Mouse (Mus musculus): ENCODE results near the gene Cd24a. TPM values are rescaled to one million over a fixed set of nuclear protein-coding genes. Genes with fewer than 3 reads are reported as not detected.

Cd24a gene
- 790 and 1,396 TPM in 2 replicates for polyA plus RNA-seq (2011; ENCODE audit: insufficient read depth, insufficient read length, low replicate concordance, missing spikeins)

DNA sequence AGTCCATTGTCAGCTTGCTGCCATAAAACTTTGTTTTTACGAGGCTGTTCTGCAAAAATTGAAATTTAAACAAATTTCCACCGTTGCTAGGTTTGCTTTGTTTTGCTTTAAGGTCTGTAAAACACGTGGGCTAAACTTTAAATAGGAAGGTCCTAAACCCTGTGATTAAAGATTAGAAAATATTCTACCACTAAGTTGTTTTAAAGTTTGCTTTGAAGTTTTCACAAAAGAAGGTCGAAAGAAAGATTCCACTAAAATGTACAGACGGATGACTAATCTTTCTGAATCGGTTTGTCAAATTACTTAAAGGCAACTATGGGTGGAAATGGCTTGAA lies at the start of gene Cd24a:
Cd24a (plus strand) TSS at position 288 of the 335 bp plus-strand sequence.
- Histone ChIP-seq H3K27ac (ENCODE audit: control insufficient read depth, insufficient read depth, low read depth, low read length, poor library complexity) (peak within 1 kb of the TSS; percentile 99), H3K4me3 (replicated peaks; ENCODE audit: control insufficient read depth, low read depth, low read length) (peak within 1 kb of the TSS; percentile 86), H3K4me1 (ENCODE audit: control insufficient read depth, insufficient read depth, low read length) (peaks cover 6% of the 10 kb centered on the region; the same call in 1 of the 2 replicates)
- TF ChIP-seq POLR2A (IDR thresholded peaks at IDR 0.05; ENCODE audit: borderline replicate concordance, control insufficient read depth, low read depth, low read length) (no peak), CTCF (IDR thresholded peaks at IDR 0.05; ENCODE audit: control insufficient read depth, insufficient read depth, low read length) (no peak)
- WGBS, result under 1% methylated on average over 6 of the region's 6 CpGs

DNA sequence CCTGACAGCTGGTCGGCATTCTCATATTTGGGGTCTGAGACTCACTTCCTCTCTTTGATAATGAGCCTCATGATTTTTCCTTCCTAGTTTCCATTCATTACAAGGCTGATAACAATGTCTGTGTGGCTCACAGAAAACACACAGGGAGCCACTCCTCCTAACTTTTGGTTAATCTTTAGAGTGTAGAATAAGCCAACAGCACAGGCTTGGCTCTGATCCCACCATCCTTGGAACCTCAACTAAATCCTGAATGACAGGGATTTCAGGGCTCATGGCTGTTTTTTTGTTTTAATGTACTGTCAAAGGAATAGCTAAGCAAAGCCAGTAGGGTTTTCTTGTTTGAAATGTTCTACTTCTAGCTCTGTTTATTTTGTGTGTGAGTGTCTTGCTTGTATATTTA lies 43.7 kb upstream of the Cd24a start:
- TF ChIP-seq POLR2A (IDR thresholded peaks at IDR 0.05; ENCODE audit: borderline replicate concordance, control insufficient read depth, low read depth, low read length), result no peak
- TF ChIP-seq CTCF (IDR thresholded peaks at IDR 0.05; ENCODE audit: control insufficient read depth, insufficient read depth, low read length), result no peak
- Histone ChIP-seq H3K4me1 (ENCODE audit: control insufficient read depth, insufficient read depth, low read length) (peaks cover 1% of the 10 kb centered on the region; the same call in 1 of the 2 replicates), H3K27ac (ENCODE audit: control insufficient read depth, insufficient read depth, low read depth, low read length, poor library complexity) (no peak overlapping the region), H3K4me3 (replicated peaks; ENCODE audit: control insufficient read depth, low read depth, low read length) (no peak overlapping the region)
- 29% methylated on average over 1 of the region's 1 CpGs for WGBS

DNA sequence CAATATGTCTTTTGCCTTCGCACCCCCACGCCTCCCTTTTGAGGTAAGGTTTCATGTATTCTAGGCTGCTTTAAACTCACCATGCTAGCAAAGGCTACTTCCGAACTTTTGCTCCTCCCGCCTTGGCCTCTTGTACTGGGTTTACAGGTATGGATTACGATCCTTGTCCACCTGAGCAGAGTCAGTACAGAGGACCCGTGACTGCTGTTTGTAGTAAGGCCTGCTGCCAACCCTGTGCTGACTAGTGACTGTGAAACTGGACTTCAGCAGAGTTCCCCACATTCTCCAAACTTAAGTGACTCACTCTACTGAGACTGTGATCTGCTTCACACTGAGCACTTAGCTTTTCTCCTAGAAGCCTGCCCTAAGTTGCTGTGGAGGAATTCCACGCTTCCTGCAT lies 40.4 kb upstream of the Cd24a start:
- TF ChIP-seq POLR2A (IDR thresholded peaks at IDR 0.05; ENCODE audit: borderline replicate concordance, control insufficient read depth, low read depth, low read length) (no peak), CTCF (IDR thresholded peaks at IDR 0.05; ENCODE audit: control insufficient read depth, insufficient read depth, low read length) (no peak)
- H3K4me1 ChIP-seq (ENCODE audit: control insufficient read depth, insufficient read depth, low read length), result peaks cover 1% of the 10 kb centered on the region; the same call in 1 of the 2 replicates
- no peak overlapping the region for H3K27ac ChIP-seq (ENCODE audit: control insufficient read depth, insufficient read depth, low read depth, low read length, poor library complexity)
- 91% methylated on average over 7 of the region's 7 CpGs for WGBS
- H3K4me3 ChIP-seq (replicated peaks; ENCODE audit: control insufficient read depth, low read depth, low read length), result no peak overlapping the region

DNA sequence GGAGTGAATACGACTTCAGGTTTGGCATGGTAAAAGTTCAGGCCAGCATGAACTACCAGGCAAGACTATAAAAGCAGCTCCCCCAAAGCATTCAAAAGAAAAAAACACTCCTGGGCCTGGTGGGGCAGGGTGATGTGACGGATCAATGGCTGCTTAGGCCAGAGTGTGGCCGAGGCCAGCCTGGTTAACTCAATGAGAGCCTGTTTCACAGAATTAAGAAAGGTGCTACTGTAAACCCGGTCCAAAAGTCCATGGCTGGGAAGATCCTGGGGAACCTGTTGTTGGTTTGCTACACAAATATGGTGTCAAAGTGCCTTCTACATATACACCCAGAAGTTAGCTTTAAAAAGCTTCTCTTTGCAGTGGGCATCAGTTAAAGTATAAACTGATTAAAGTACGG lies 39.3 kb upstream of the Cd24a start:
- 85% methylated on average over 5 of the region's 5 CpGs for WGBS
- peaks cover 1% of the 10 kb centered on the region; the same call in 1 of the 2 replicates for H3K4me1 ChIP-seq (ENCODE audit: control insufficient read depth, insufficient read depth, low read length)
- no peak overlapping the region for H3K27ac ChIP-seq (ENCODE audit: control insufficient read depth, insufficient read depth, low read depth, low read length, poor library complexity)
- TF ChIP-seq POLR2A (IDR thresholded peaks at IDR 0.05; ENCODE audit: borderline replicate concordance, control insufficient read depth, low read depth, low read length), result no peak
- no peak for TF ChIP-seq CTCF (IDR thresholded peaks at IDR 0.05; ENCODE audit: control insufficient read depth, insufficient read depth, low read length)
- H3K4me3 ChIP-seq (replicated peaks; ENCODE audit: control insufficient read depth, low read depth, low read length), result no peak overlapping the region

DNA sequence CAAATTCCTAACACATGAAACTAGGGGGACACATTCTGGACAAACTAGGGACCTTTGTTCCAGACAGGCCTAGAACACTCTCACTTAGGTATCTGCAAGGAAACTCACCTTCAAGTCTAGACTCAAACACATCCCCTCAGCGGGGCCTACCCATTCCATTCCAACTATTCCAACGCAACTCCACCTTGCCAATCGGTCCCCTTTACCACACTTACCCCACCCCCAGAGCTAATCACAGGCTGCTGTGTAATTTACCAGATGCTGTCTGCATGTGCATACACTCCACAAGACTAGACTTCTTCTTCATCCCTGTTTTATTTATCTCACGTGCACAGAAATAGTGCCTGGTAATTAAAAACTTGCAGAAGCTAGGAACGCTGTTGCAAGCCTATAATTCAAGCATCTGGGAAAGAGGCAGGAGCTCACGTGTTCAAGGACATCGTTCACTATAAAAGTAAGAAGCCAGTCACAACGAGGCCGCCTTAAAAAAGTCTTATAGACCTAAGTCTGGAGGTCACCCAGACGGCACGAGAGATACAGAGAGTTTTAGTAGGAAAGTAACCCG lies 38.3 kb upstream of the Cd24a start:
- peaks cover 1% of the 10 kb centered on the region; the same call in 1 of the 2 replicates for H3K4me1 ChIP-seq (ENCODE audit: control insufficient read depth, insufficient read depth, low read length)
- H3K4me3 ChIP-seq (replicated peaks; ENCODE audit: control insufficient read depth, low read depth, low read length), result peak overlapping the region; percentile 7
- 19% methylated on average over 12 of the region's 12 CpGs for WGBS
- H3K27ac ChIP-seq (ENCODE audit: control insufficient read depth, insufficient read depth, low read depth, low read length, poor library complexity), result no peak overlapping the region
- TF ChIP-seq POLR2A (IDR thresholded peaks at IDR 0.05; ENCODE audit: borderline replicate concordance, control insufficient read depth, low read depth, low read length) (no peak), CTCF (IDR thresholded peaks at IDR 0.05; ENCODE audit: control insufficient read depth, insufficient read depth, low read length) (no peak)

DNA sequence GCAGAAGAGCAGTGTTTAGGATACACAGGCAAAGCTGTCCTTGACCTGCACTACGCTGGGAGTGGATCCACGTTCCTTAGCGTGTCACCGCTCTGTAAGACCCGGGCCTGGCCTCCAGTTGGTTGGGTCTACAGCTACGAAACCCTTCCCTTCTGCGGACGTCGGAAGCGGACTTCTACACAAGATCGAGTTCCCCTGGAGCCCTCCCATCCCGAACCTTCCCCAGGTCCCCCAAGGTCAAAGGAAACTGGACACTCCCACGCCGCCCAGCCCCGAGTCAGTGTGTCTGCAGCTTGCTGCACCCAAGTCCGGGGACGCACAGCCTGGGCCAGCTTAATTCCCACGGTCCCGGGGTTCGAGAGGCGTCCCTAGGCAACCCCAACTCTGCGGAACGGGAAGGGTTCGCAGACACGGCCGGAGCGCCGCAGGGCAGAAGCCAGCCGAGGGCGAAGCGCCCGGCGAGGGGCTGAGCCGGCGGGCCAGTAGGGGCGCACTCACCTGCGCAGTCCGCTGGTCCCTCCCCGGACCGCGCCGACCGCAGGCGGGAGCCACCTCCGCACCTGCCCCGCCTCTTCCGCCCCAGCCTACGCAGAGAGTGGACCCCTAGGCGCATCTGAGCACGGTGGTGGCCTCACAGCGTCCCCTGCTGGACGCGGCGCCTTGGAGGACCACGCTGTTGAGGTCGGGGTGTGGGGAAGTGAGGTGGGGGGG lies 37.5 kb upstream of the Cd24a start, which contains the start of gene 1700021F05Rik:
1700021F05Rik (minus strand) TSS at position 553 of the 711 bp plus-strand sequence.
- H3K27ac ChIP-seq (ENCODE audit: control insufficient read depth, insufficient read depth, low read depth, low read length, poor library complexity), result peak within 1 kb of the TSS; percentile 55
- under 1% methylated on average over 56 of the region's 56 CpGs for WGBS
- TF ChIP-seq POLR2A (IDR thresholded peaks at IDR 0.05; ENCODE audit: borderline replicate concordance, control insufficient read depth, low read depth, low read length), result peak; percentile 64; the same call in 1 of the 2 replicates
- peak; percentile 96 for TF ChIP-seq CTCF (IDR thresholded peaks at IDR 0.05; ENCODE audit: control insufficient read depth, insufficient read depth, low read length)
- peak within 1 kb of the TSS; percentile 85 for H3K4me3 ChIP-seq (replicated peaks; ENCODE audit: control insufficient read depth, low read depth, low read length)
- H3K4me1 ChIP-seq (ENCODE audit: control insufficient read depth, insufficient read depth, low read length), result peaks cover 1% of the 10 kb centered on the region; the same call in 1 of the 2 replicates

DNA sequence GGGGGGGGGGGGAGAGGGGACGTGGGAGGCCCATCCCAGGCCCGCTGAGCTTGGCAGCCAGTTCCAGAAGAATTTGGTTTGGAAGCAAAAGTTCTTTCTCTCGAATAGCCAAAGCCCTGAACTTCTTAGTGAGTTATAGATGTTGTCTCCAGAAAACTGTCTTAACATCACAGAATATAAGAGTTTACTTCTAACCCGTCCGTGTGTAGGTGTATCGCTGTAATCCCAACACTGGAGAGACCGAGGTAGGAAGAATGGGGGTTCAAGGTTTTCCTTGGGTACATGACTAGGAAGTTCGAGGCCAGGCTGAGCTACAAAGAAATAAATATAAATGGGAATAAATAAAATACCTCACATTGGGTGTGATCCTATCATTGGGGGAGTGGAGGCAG lies 36.9 kb upstream of the Cd24a start:
- no peak for TF ChIP-seq CTCF (IDR thresholded peaks at IDR 0.05; ENCODE audit: control insufficient read depth, insufficient read depth, low read length)
- no peak for TF ChIP-seq POLR2A (IDR thresholded peaks at IDR 0.05; ENCODE audit: borderline replicate concordance, control insufficient read depth, low read depth, low read length)
- no peak overlapping the region for H3K27ac ChIP-seq (ENCODE audit: control insufficient read depth, insufficient read depth, low read depth, low read length, poor library complexity)
- H3K4me1 ChIP-seq (ENCODE audit: control insufficient read depth, insufficient read depth, low read length), result peaks cover 1% of the 10 kb centered on the region; the same call in 1 of the 2 replicates
- WGBS, result 34% methylated on average over 7 of the region's 8 CpGs
- H3K4me3 ChIP-seq (replicated peaks; ENCODE audit: control insufficient read depth, low read depth, low read length), result no peak overlapping the region

DNA sequence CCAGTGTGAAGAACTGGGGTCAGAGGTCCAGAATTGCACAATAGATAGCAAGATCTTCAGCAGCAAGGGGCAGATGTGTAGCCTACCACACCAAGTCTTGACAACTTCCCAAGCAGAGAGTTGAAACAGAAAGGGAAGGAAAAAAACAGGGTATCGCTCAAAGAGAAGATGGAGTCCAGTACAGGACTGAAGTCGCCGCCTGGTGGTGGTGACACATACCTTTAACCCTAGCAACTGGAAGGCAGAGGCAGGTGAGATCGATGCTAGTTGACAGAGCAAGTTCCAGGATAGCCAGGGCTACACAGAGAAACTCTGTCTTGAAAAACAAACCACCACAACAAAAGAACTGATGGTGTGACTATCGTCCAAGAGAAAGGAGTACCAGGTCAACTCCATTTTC lies 28.7 kb upstream of the Cd24a start:
- WGBS, result 74% methylated on average over 5 of the region's 5 CpGs
- H3K27ac ChIP-seq (ENCODE audit: control insufficient read depth, insufficient read depth, low read depth, low read length, poor library complexity), result no peak overlapping the region

More for the DNA sequence above, 28.7 kb upstream of the Cd24a start:
- no peak overlapping the region for H3K4me3 ChIP-seq (replicated peaks; ENCODE audit: control insufficient read depth, low read depth, low read length)
- H3K4me1 ChIP-seq (ENCODE audit: control insufficient read depth, insufficient read depth, low read length), result no peaks in the 10 kb centered on the region
- no peak for TF ChIP-seq CTCF (IDR thresholded peaks at IDR 0.05; ENCODE audit: control insufficient read depth, insufficient read depth, low read length)
- no peak for TF ChIP-seq POLR2A (IDR thresholded peaks at IDR 0.05; ENCODE audit: borderline replicate concordance, control insufficient read depth, low read depth, low read length)
